Mouse (Mus musculus) lung, postnatal 0 days (tissue): ENCODE results near the gene Sox9. TPM values are rescaled to one million over a fixed set of nuclear protein-coding genes. Genes with fewer than 3 reads are reported as not detected.

Experiments
- ATAC-seq: fragments of 200-750 bp; cut with Nextera tagmentation; 2 replicates; pipeline ENCODE4 v1.8.0; 2017; ENCODE audit warnings: moderate library complexity
- DNase-seq: peaks from one replicate; pipeline ENCODE4 v3.0.0-alpha.2; 2016; ENCODE audit warnings: low spot score
- H3K27ac ChIP-seq: fragments of 300-500 bp; sonication (generic); 2 replicates; pipeline ENCODE4 v1.5.1; 2014; ENCODE audit warnings: antibody characterized with exemption, mild to moderate bottlenecking, low read length, mixed read lengths
- H3K27me3 ChIP-seq: fragments of 300-500 bp; sonication (generic); replicated peaks from 2 replicates; pipeline ENCODE4 v1.6.1; 2014; ENCODE audit warnings: low read length, mixed read lengths; ENCODE audit not compliant: insufficient read depth
- H3K36me3 ChIP-seq: fragments of 300-500 bp; sonication (generic); 2 replicates; pipeline ENCODE4 v1.6.1; 2014; ENCODE audit warnings: low read length, mixed read lengths; ENCODE audit not compliant: insufficient read depth
- H3K4me1 ChIP-seq: fragments of 300-500 bp; sonication (generic); 2 replicates; pipeline ENCODE4 v1.6.1; 2014; ENCODE audit warnings: antibody characterized with exemption, low read depth, low read length, mixed read lengths; ENCODE audit not compliant: insufficient read depth
- H3K4me2 ChIP-seq: fragments of 300-500 bp; sonication (generic); replicated peaks from 2 replicates; pipeline ENCODE4 v1.6.1; 2014; ENCODE audit warnings: low read depth, mild to moderate bottlenecking, low read length, moderate library complexity, mixed read lengths
- H3K4me3 ChIP-seq: fragments of 300-500 bp; sonication (generic); 2 replicates; pipeline ENCODE4 v1.5.1; 2014; ENCODE audit warnings: low read depth, low read length
- H3K9ac ChIP-seq: fragments of 300-500 bp; sonication (generic); replicated peaks from 2 replicates; pipeline ENCODE4 v1.6.1; 2014; ENCODE audit warnings: low read depth, mild to moderate bottlenecking
- H3K9me3 ChIP-seq: fragments of 300-500 bp; sonication (generic); 2 replicates; pipeline ENCODE4 v1.6.1; 2016; ENCODE audit warnings: low read length, mixed read lengths
- CTCF ChIP-seq: IDR thresholded peaks from 2 replicates; pipeline ENCODE4 v1.5.1; 2016; ENCODE audit warnings: antibody characterized with exemption, mild to moderate bottlenecking
- EP300 ChIP-seq: IDR thresholded peaks from 2 replicates; pipeline ENCODE4 v1.6.1; 2016; ENCODE audit warnings: antibody characterized with exemption, mild to moderate bottlenecking, control low read depth
- WGBS: fragments of 180-500 bp; shearing (Covaris S2); extraction: QIAGEN DNeasy Blood & Tissue Kit; methylation state at CpG from one replicate; pipeline ENCODE4 v1.1.7; 2014; 5-methylcytosine and 5-hydroxymethylcytosine counted together
- polyA plus RNA-seq: library from polyadenylated mRNA; unstranded; fragments of >200 nt; fragmentation: Nextera tagmentation; extraction: Ambion mirVana; gene quantifications from 2 replicates; pipeline ENCODE4 v1.2.1, GENCODE M21; 2015

Sox9 gene
- polyA plus RNA-seq, 1 experiment from 2014 or later, result 9.0 TPM

DNA sequence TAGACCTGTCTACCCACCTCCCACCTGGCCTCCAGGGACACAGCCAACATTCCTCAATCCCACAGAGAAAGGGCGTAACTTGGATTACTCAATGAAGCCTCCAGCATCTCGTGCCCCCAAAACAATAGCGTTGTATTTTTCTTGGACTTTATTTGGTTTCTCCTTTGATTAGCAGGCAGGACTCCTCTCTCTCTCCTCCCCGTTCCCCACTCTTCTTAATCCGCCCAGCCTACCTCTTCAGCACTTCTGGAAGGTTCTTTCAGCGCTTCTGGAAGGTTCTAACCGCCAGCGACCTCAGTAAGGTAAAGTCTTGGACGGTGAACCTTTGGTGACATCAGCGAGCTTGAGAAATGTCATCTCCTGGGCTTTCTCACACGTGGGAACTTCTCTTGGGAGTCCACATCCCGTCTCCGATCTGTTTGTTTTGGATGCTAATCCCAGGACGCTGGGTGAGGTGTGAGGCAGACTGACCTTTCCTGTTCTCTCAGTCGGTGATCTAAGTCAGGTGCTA, 14.4 kb upstream of the Sox9 start:
- Histone ChIP-seq H3K27me3 (no peaks in the 10 kb centered on the region), H3K27ac (no peak overlapping the region), H3K9me3 (no peaks in the 10 kb centered on the region), H3K9ac (no peak overlapping the region), H3K4me3 (no peak overlapping the region), H3K36me3 (no peaks in the 10 kb centered on the region), H3K4me2 (no peak overlapping the region), H3K4me1 (no peaks in the 10 kb centered on the region)
- no peak for DNase-seq
- WGBS, result 71% methylated on average over 15 of the region's 15 CpGs
- TF ChIP-seq EP300, result no peak
- TF ChIP-seq CTCF, result no peak
- no peak for ATAC-seq

DNA sequence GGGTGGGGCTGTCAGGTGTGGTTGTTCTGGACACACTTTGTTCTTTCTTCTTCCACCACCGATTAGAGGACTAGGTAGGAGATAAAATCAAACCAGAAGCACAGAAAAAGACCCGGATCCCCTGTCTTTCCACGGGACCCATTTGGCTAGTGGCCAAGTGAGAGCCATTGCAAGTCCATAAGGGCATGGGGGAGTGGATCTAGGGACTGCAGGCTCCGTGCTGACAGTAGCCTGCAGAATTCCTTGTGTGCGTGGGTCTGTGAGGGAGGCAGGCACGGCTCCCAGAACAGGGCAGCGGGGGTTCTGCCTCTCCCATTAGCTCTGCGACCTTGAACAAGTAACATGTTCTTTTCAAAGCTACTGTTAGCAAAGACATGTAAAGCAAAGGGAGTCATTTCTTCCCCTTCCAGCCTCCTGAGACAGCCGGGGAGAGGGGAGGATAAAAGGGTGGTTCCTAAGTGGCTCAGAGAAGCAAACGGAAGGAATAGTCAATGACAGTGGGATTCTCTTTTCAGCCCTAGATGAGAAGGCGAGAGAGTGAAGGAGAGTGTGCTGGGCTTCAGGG, 9.2 kb upstream of the Sox9 start:
- no peak overlapping the region for H3K9ac ChIP-seq
- TF ChIP-seq CTCF, result no peak
- no peak for TF ChIP-seq EP300
- H3K9me3 ChIP-seq, result no peaks in the 10 kb centered on the region
- H3K27me3 ChIP-seq, result no peaks in the 10 kb centered on the region
- no peak overlapping the region for H3K4me3 ChIP-seq
- no peak overlapping the region for H3K4me2 ChIP-seq
- H3K27ac ChIP-seq, result no peak overlapping the region
- WGBS, result 42% methylated on average over 11 of the region's 11 CpGs
- DNase-seq (no peak), ATAC-seq (no peak)
- H3K36me3 ChIP-seq, result no peaks in the 10 kb centered on the region
- H3K4me1 ChIP-seq, result no peaks in the 10 kb centered on the region

DNA sequence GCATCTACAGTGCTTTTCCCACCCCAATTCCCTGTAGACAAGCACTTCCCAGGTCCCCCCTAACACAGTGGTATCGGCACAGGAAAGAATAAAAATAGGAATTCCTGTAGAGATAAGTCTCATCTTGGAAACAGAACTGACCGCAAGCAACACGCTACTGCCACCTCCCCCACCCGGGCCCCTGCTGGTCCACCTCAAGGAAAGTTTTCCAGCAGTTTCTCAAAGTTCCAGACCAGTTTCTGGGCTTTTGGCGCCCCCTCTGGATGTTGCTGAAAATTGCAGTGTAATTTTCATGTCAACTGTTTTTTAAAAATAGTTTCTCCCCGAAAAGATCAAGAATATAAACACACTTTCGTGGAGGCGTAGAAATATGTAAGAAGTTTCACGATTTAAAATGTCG, 2.3 kb upstream of the Sox9 start:
- under 1% methylated on average over 10 of the region's 10 CpGs for WGBS
- DNase-seq, result peak; percentile 62
- ATAC-seq, result no peak
- Histone ChIP-seq H3K9ac (no peak overlapping the region), H3K27me3 (0 out of 2 replicates have a peak, but pooled peaks cover 9% of the 10 kb centered on the region), H3K4me2 (no peak overlapping the region), H3K36me3 (no peaks in the 10 kb centered on the region), H3K9me3 (no peaks in the 10 kb centered on the region), H3K4me3 (no peak overlapping the region), H3K4me1 (peaks cover 7% of the 10 kb centered on the region; the same call in 1 of the 2 replicates), H3K27ac (no peak overlapping the region)
- TF ChIP-seq CTCF (peak; percentile 78), EP300 (no peak)

DNA sequence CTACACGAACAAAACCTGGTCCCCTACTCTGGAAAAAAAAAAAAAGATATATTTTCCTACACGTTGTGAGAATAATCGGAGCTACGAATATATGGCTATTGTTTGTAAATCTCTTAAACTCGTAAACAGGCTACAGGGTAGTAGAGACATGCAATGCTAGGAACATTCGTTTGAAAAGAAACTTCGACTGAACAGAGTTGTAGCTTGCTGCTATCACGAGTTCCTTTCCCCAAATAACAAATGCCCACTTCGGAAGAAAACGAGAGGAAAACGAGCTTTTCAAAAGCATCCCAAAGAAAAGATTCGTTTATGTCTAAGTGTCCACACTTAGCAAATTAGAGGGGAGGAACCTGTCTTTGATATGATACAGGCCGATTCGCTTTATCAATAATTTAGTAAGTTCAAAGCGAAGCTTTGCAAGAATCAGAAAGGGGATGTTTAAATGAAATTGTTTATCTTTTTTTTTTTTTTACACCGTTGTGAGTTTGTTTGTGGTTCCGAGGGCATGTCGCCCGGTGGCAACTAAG, 1.6 kb upstream of the Sox9 start:
- no peak overlapping the region for H3K27ac ChIP-seq
- no peaks in the 10 kb centered on the region for H3K9me3 ChIP-seq
- no peak overlapping the region; the same call in 1 of the 2 replicates for H3K4me3 ChIP-seq
- H3K27me3 ChIP-seq, result 0 out of 2 replicates have a peak, but pooled peaks cover 10% of the 10 kb centered on the region
- no peak for DNase-seq
- no peak for ATAC-seq
- peaks cover 7% of the 10 kb centered on the region; the same call in 1 of the 2 replicates for H3K4me1 ChIP-seq
- TF ChIP-seq CTCF (no peak), EP300 (no peak)
- no peaks in the 10 kb centered on the region for H3K36me3 ChIP-seq
- 8% methylated on average over 19 of the region's 19 CpGs for WGBS
- H3K9ac ChIP-seq, result no peak overlapping the region
- H3K4me2 ChIP-seq, result peak overlapping the region; percentile 71

DNA sequence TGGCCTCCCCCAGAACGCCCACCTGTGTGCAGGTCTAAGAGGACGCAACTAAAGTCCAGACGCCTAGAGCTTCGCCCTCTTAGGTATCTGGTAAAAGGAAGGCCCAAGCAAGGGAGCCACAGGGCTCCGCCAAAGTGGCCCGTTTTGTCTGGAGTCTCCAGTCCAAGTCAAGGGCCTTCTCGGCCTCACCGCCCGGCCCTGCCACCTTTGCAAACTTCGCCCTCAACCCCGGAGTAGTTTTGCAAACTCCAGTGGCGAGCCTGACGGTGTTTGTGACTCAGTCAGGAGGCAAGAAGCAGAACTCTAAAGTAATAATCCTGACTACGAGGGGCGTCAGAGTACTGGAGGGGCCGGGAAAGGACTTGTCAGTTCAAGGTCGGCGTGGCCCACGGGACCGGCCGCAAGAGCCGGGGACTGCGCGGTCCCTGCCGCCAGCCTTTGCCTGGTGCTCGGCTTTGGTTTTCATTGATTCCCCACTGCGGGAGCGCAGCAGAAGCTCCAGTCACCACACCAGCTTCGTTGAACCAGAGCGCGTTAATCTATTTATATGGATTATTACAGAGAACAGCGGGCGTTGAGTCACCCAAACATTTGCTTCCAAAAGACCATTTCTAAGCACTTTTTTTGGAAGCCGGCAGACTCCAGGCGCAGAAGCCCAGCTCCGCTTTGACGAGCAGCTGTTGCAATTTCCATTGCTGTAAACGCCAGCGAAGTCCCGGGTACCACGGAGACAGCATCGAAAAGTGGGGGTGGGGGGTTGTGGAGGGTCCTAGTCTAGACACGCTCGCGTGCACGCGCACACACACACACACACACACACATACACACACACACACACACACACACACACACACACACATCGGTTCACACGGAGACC, 751 bp upstream of the Sox9 start:
- Histone ChIP-seq H3K9me3 (no peaks in the 10 kb centered on the region), H3K4me1 (peaks cover 7% of the 10 kb centered on the region; the same call in 1 of the 2 replicates), H3K27me3 (0 out of 2 replicates have a peak, but pooled peaks cover 10% of the 10 kb centered on the region), H3K4me2 (peak overlapping the region; percentile 71), H3K36me3 (no peaks in the 10 kb centered on the region), H3K27ac (peak overlapping the region; percentile 34; the same call in 1 of the 2 replicates), H3K9ac (no peak overlapping the region), H3K4me3 (peak overlapping the region; percentile 58)
- WGBS, result 2% methylated on average over 44 of the region's 49 CpGs
- DNase-seq, result peak; percentile 76
- ATAC-seq, result peak; percentile 27
- TF ChIP-seq CTCF (no peak), EP300 (no peak)
